Mouse (Mus musculus) left cerebral cortex, postnatal 10 days (tissue): ENCODE results near the gene Pramef12. TPM values are rescaled to one million over a fixed set of nuclear protein-coding genes. Genes with fewer than 3 reads are reported as not detected.

Experiments used
- total RNA-seq, 2 experiments: library from RNA; stranded (reverse); gene quantifications; 2 replicates each; pipeline ENCODE4 v1.2.3; 2021

Pramef12 gene
- total RNA-seq, 2 experiments from 2014 or later: not detected

Other genes starting within 250 kb of the Pramef12 start
- gene Oog3, start 245.8 kb downstream of the Pramef12 start, total RNA-seq: not detected
- gene Oog2, start 217.7 kb downstream of the Pramef12 start, total RNA-seq: not detected
- not detected for gene C87977, start 195.1 kb downstream of the Pramef12 start, total RNA-seq
- gene Pramel5, start 128.0 kb downstream of the Pramef12 start, total RNA-seq: not detected
- gene Gm13128, start 78.2 kb downstream of the Pramef12 start, total RNA-seq: not detected
- not detected for gene Gm13119, start 50.5 kb downstream of the Pramef12 start, total RNA-seq
- not detected for gene Pramef20, start 30.5 kb downstream of the Pramef12 start, total RNA-seq
- gene 1700012P22Rik, start 30.3 kb upstream of the Pramef12 start, total RNA-seq: not detected
- not detected for gene Gm9944, start 44.9 kb upstream of the Pramef12 start, total RNA-seq
- not detected for gene Aadacl3, start 55.3 kb upstream of the Pramef12 start, total RNA-seq
- gene 9430007A20Rik, start 111.4 kb upstream of the Pramef12 start, total RNA-seq: not detected
- gene Gm13124, start 156.7 kb upstream of the Pramef12 start, total RNA-seq: not detected
- gene Aadacl4, start 205.2 kb upstream of the Pramef12 start, total RNA-seq: not detected